Mouse (Mus musculus) brain, embryonic 14.5 days (tissue): ENCODE data around the gene Astl.

Experiments
- CTCF ChIP-seq: fragments of 200-500 bp; IDR thresholded peaks from 2 replicates; pipeline ENCODE4 v1.5.1; 2012; ENCODE audit warnings: inconsistent platforms, mild to moderate bottlenecking, moderate library complexity, borderline replicate concordance; ENCODE audit not compliant: insufficient read depth, insufficient read length; ENCODE audit errors: extremely low read depth
- POLR2A ChIP-seq: fragments of 200-500 bp; IDR thresholded peaks from 2 replicates; pipeline ENCODE4 v1.6.1; 2012; ENCODE audit warnings: mild to moderate bottlenecking, inconsistent platforms, borderline replicate concordance; ENCODE audit not compliant: poor library complexity, insufficient read depth, insufficient read length, severe bottlenecking; ENCODE audit errors: extremely low read depth

- no peak for TF ChIP-seq CTCF
- TF ChIP-seq POLR2A = no peak
These were observed 35.7 kb downstream of the Astl start for GRCm38 (mm10) chr2:127374131-127374530.
